In genomic region chr3:152466849-152467248, GRCm38 (mm10) we compare ENCODE assay signal across 24 mouse cellular contexts.
DNase-seq lines count a peak whose midpoint lies in the region; ATAC-seq lines count a peak whose summit lies in the region.
"Had no signal": no experiment of that assay in that cellular context is flagged by ENCODE, and none has a peak within 500 bp of the region (broad histone marks: within the 10 kb centered on the region; RNA-seq: fewer than 3 reads in every experiment).

No protein-coding gene starts in this region.

- WGBS in heart, embryonic 15.5 days, result 60% methylated on average over 9 of the region's 9 CpGs
- 95% methylated on average over 9 of the region's 9 CpGs for WGBS in neural tube, embryonic 12.5 days
- WGBS in liver, embryonic 12.5 days (ENCODE audit: insufficient replicate concordance), result 60% methylated on average over 9 of the region's 9 CpGs

- no peak overlapping the region for H3K4me2 ChIP-seq in heart, embryonic 15.5 days
- H3K4me2 ChIP-seq in neural tube, embryonic 12.5 days (replicated peaks), result no peak overlapping the region
- no peak overlapping the region for H3K4me2 ChIP-seq in liver, embryonic 12.5 days
- H3K4me2 ChIP-seq: hindbrain, embryonic 12.5 days; limb, embryonic 15.5 days; midbrain, embryonic 12.5 days; neural tube, embryonic 13.5 days had no signal

- H3K9ac ChIP-seq in heart, embryonic 15.5 days, result no peak overlapping the region
- no peak overlapping the region for H3K9ac ChIP-seq in neural tube, embryonic 12.5 days
- no peak overlapping the region for H3K9ac ChIP-seq in liver, embryonic 12.5 days
- H3K9ac ChIP-seq: hindbrain, embryonic 12.5 days; limb, embryonic 15.5 days; midbrain, embryonic 12.5 days; neural tube, embryonic 13.5 days had no signal

- intact Hi-C loops in heart, postnatal 36 days (cut with DNase I), result no loop called here

- H3K4me3 ChIP-seq in heart, embryonic 15.5 days, result no peak overlapping the region
- no peak overlapping the region for H3K4me3 ChIP-seq in neural tube, embryonic 12.5 days
- H3K4me3 ChIP-seq in liver, embryonic 12.5 days, result no peak overlapping the region
- H3K4me3 ChIP-seq: embryonic facial prominence, embryonic 10.5 days; heart, adult 2 months; hindbrain, embryonic 12.5 days; layer of hippocampus, adult 2 months; limb, embryonic 15.5 days; midbrain, embryonic 12.5 days; neural tube, embryonic 13.5 days had no signal

- DNase-seq in heart, postnatal 36 days, result no peak
- no peak for DNase-seq in neural tube, embryonic 10.5 days (ENCODE audit: extremely low spot score, low spot score)
- DNase-seq in layer of hippocampus, adult 9-10 months (ENCODE audit: low spot score), result no peak
- DNase-seq: cerebellum, adult 18-20 months; cerebellum, postnatal 36 days; gastrocnemius, postnatal 10 days; heart, adult 2 months; kidney, adult 18-20 months; kidney, postnatal 10 days; lung, postnatal 4 days; thymus, postnatal 36 days had no signal

- ATAC-seq in heart, embryonic 15.5 days (replicated peaks; ENCODE audit: insufficient number of reproducible peaks, insufficient read depth, low FRiP score, low read depth), result no peak
- ATAC-seq in neural tube, embryonic 12.5 days (ENCODE audit: low FRiP score, low read depth), result 0 out of 2 replicates have a peak, but pooled peaks have one; percentile 25
- ATAC-seq in liver, embryonic 12.5 days, result peak; percentile 65; the same call in 1 of the 2 replicates
- ATAC-seq in megakaryocyte-erythroid progenitor cell, adult 5-6 weeks (replicated peaks; ENCODE audit: low FRiP score, low TSS enrichment, poor library complexity, severe bottlenecking), result peak; percentile 78
- ATAC-seq in megakaryocyte, adult 5-6 weeks (ENCODE audit: poor library complexity, severe bottlenecking), result no peak
- ATAC-seq: forebrain, embryonic 14.5 days had no signal

- H3K9me3 ChIP-seq in heart, embryonic 15.5 days (replicated peaks), result no peaks in the 10 kb centered on the region
- H3K9me3 ChIP-seq in neural tube, embryonic 12.5 days, result no peaks in the 10 kb centered on the region
- no peaks in the 10 kb centered on the region for H3K9me3 ChIP-seq in liver, embryonic 12.5 days (replicated peaks)
- H3K9me3 ChIP-seq: embryonic facial prominence, embryonic 10.5 days; hindbrain, embryonic 12.5 days; limb, embryonic 15.5 days; midbrain, embryonic 12.5 days; neural tube, embryonic 13.5 days had no signal

- H3K36me3 ChIP-seq in heart, embryonic 15.5 days, result peaks cover 8% of the 10 kb centered on the region; the same call in 1 of the 2 replicates
- peaks cover 8% of the 10 kb centered on the region for H3K36me3 ChIP-seq in neural tube, embryonic 12.5 days
- peaks cover 16% of the 10 kb centered on the region for H3K36me3 ChIP-seq in liver, embryonic 12.5 days
- H3K36me3 ChIP-seq: hindbrain, embryonic 12.5 days had no signal

- peaks cover 30% of the 10 kb centered on the region for H3K4me1 ChIP-seq in heart, embryonic 15.5 days (replicated peaks)
- no peaks in the 10 kb centered on the region for H3K4me1 ChIP-seq in neural tube, embryonic 12.5 days
- no peaks in the 10 kb centered on the region for H3K4me1 ChIP-seq in liver, embryonic 12.5 days
- H3K4me1 ChIP-seq: midbrain, embryonic 12.5 days; neural tube, embryonic 13.5 days had no signal

- H3K27ac ChIP-seq in heart, embryonic 15.5 days, result peak overlapping the region; percentile 25
- H3K27ac ChIP-seq in neural tube, embryonic 12.5 days, result no peak overlapping the region
- no peak overlapping the region for H3K27ac ChIP-seq in liver, embryonic 12.5 days
- H3K27ac ChIP-seq: embryonic facial prominence, embryonic 10.5 days; heart, adult 2 months; hindbrain, embryonic 12.5 days; layer of hippocampus, adult 2 months; limb, embryonic 15.5 days; midbrain, embryonic 12.5 days; neural tube, embryonic 13.5 days had no signal

- no peaks in the 10 kb centered on the region for H3K27me3 ChIP-seq in heart, embryonic 15.5 days
- no peaks in the 10 kb centered on the region for H3K27me3 ChIP-seq in neural tube, embryonic 12.5 days (replicated peaks)
- H3K27me3 ChIP-seq in liver, embryonic 12.5 days (replicated peaks), result no peaks in the 10 kb centered on the region
- H3K27me3 ChIP-seq: CH12.LX; hindbrain, embryonic 12.5 days; limb, embryonic 15.5 days; midbrain, embryonic 12.5 days; neural tube, embryonic 13.5 days had no signal

Comparison
In these comparisons a context has a peak if more than half of its experiments do, and no peak if none do; other contexts are left out.
1. ATAC-seq: peak in neural tube, embryonic 12.5 days (single experiment), liver, embryonic 12.5 days (single experiment) and megakaryocyte-erythroid progenitor cell, adult 5-6 weeks (single experiment); none in heart, embryonic 15.5 days (single experiment) and megakaryocyte, adult 5-6 weeks (single experiment).